Mouse (Mus musculus) lung, adult 2 months (tissue): ENCODE data around the gene Slc8a3. TPM values are rescaled to one million over a fixed set of nuclear protein-coding genes. Genes with fewer than 3 reads are reported as not detected.

Experiments used
- DNase-seq: peaks from one replicate; pipeline ENCODE4 v3.0.0; 2022
- H3K4me1 ChIP-seq: fragments of 200-500 bp; 2 replicates; pipeline ENCODE4 v1.6.1; 2011; ENCODE audit warnings: low read length; ENCODE audit not compliant: control insufficient read depth, insufficient read depth
- H3K4me3 ChIP-seq: fragments of 200-500 bp; replicated peaks from 2 replicates; pipeline ENCODE3; 2011; ENCODE audit warnings: low read depth, mild to moderate bottlenecking, control low read depth, low read length; ENCODE audit errors: extremely low read depth
- CTCF ChIP-seq: fragments of 200-500 bp; IDR thresholded peaks from 2 replicates; pipeline ENCODE4 v1.5.1; 2011; ENCODE audit warnings: mild to moderate bottlenecking, low read length, control low read depth; ENCODE audit not compliant: insufficient read depth
- POLR2A ChIP-seq: fragments of 200-500 bp; IDR thresholded peaks from 2 replicates; pipeline ENCODE4 v1.6.1; 2011; ENCODE audit warnings: low read depth, mild to moderate bottlenecking, control low read depth, low read length, borderline replicate concordance; ENCODE audit errors: extremely low read depth
- WGBS: fragments of 180-500 bp; shearing (Covaris S2); methylation state at CpG from one replicate; pipeline ENCODE4 v1.1.7; 2018; 5-methylcytosine and 5-hydroxymethylcytosine counted together
- polyA plus RNA-seq: library from polyadenylated mRNA; depleted of rRNA; stranded (reverse); fragments of >200 nt; gene quantifications from 2 replicates; pipeline ENCODE4 v1.2.3, GENCODE M21; 2012

Slc8a3 gene
- polyA plus RNA-seq, 1 experiment = 0.77 TPM

- Histone ChIP-seq H3K4me1 (no peaks in the 10 kb centered on the region), H3K4me3 (no peak overlapping the region)
- no peak for TF ChIP-seq POLR2A
- TF ChIP-seq CTCF = no peak
- DNase-seq = no peak
- 73% methylated on average over 2 of the region's 2 CpGs for WGBS
Observed at GRCm38 (mm10) chr12:81224843-81225242, 108.1 kb downstream of the Slc8a3 start.

GRCm38 (mm10) chr12:81223276-81223675 is 109.7 kb downstream of the Slc8a3 start:
- 41% methylated on average over 2 of the region's 2 CpGs for WGBS
- Histone ChIP-seq H3K4me3 (no peak overlapping the region), H3K4me1 (no peaks in the 10 kb centered on the region)
- no peak for TF ChIP-seq POLR2A
- no peak for TF ChIP-seq CTCF
- no peak for DNase-seq

GRCm38 (mm10) chr12:81219339-81219738 is 113.6 kb downstream of the Slc8a3 start:
- Histone ChIP-seq H3K4me1 (no peaks in the 10 kb centered on the region), H3K4me3 (no peak overlapping the region)
- 56% methylated on average over 4 of the region's 4 CpGs for WGBS
- no peak for DNase-seq
- TF ChIP-seq POLR2A = no peak
- no peak for TF ChIP-seq CTCF

GRCm38 (mm10) chr12:81208559-81208958 is 124.4 kb downstream of the Slc8a3 start:
- WGBS = 29% methylated on average over 2 of the region's 2 CpGs
- DNase-seq = no peak
- no peaks in the 10 kb centered on the region for H3K4me1 ChIP-seq
- no peak overlapping the region for H3K4me3 ChIP-seq
- TF ChIP-seq POLR2A = no peak
- TF ChIP-seq CTCF = no peak

GRCm38 (mm10) chr12:81205619-81206560 is 127.1 kb downstream of the Slc8a3 start:
- TF ChIP-seq POLR2A = no peak
- no peak for TF ChIP-seq CTCF
- peak; percentile 5 for DNase-seq
- WGBS = 20% methylated on average over 6 of the region's 6 CpGs
- Histone ChIP-seq H3K4me1 (no peaks in the 10 kb centered on the region), H3K4me3 (no peak overlapping the region)

- 11% methylated on average over 1 of the region's 1 CpGs for WGBS
- H3K4me3 ChIP-seq = no peak overlapping the region
- DNase-seq = no peak
- TF ChIP-seq POLR2A (no peak), CTCF (no peak)
- H3K4me1 ChIP-seq = no peaks in the 10 kb centered on the region
Observed at GRCm38 (mm10) chr12:81203226-81203625, 129.8 kb downstream of the Slc8a3 start.

GRCm38 (mm10) chr12:81199280-81199955 is 133.6 kb downstream of the Slc8a3 start:
- peak; percentile 17 for DNase-seq
- no peaks in the 10 kb centered on the region for H3K4me1 ChIP-seq
- no peak for TF ChIP-seq POLR2A
- TF ChIP-seq CTCF = peak; percentile 67
- no peak overlapping the region for H3K4me3 ChIP-seq
- WGBS = 29% methylated on average over 23 of the region's 23 CpGs

GRCm38 (mm10) chr12:81197468-81198075 is 135.4 kb downstream of the Slc8a3 start:
- 51% methylated on average over 5 of the region's 5 CpGs for WGBS
- no peak for DNase-seq
- Histone ChIP-seq H3K4me1 (no peaks in the 10 kb centered on the region), H3K4me3 (no peak overlapping the region)
- TF ChIP-seq POLR2A = no peak
- TF ChIP-seq CTCF = no peak

GRCm38 (mm10) chr12:81193968-81194367 is 139.0 kb downstream of the Slc8a3 start:
- H3K4me3 ChIP-seq = no peak overlapping the region
- WGBS = 60% methylated on average over 2 of the region's 2 CpGs
- H3K4me1 ChIP-seq = no peaks in the 10 kb centered on the region
- no peak for DNase-seq
- no peak for TF ChIP-seq POLR2A
- no peak for TF ChIP-seq CTCF

GRCm38 (mm10) chr12:81189636-81190035 is 143.3 kb downstream of the Slc8a3 start:
- TF ChIP-seq CTCF (no peak), POLR2A (no peak)
- no peak for DNase-seq
- no peak overlapping the region for H3K4me3 ChIP-seq
- 85% methylated on average over 1 of the region's 1 CpGs for WGBS
- H3K4me1 ChIP-seq = no peaks in the 10 kb centered on the region
